Mouse (Mus musculus) MEL (cell line): ENCODE data around the gene Prickle2.

Source experiments
- CTCF ChIP-seq, 3 experiments: IDR thresholded peaks in 2 of 3; conservative IDR thresholded peaks in 1 of 3; 2 replicates each; pipeline ENCODE4 v1.5.1; 2011 to 2012; ENCODE audit warnings: low read length in 3 of 3, low read depth in 2 of 3, mild to moderate bottlenecking in 2 of 3, improper control_type of control experiment in 1 of 3, inconsistent platforms in 1 of 3, mixed read lengths in 1 of 3, moderate library complexity in 1 of 3; ENCODE audit not compliant: control insufficient read depth in 1 of 3, insufficient read depth in 1 of 3, poor library complexity in 1 of 3, severe bottlenecking in 1 of 3
- EP300 ChIP-seq, 2 experiments: IDR thresholded peaks; 2 replicates each; pipeline ENCODE4 v1.6.1; 2011; ENCODE audit warnings: improper control_type of control experiment in 2 of 2, low read length in 2 of 2, low read depth in 1 of 2, mild to moderate bottlenecking in 1 of 2
- JUND ChIP-seq: IDR thresholded peaks from 2 replicates; pipeline ENCODE4 v1.6.1; 2011; ENCODE audit warnings: low read depth, mild to moderate bottlenecking, improper control_type of control experiment, low read length
- MAX ChIP-seq: IDR thresholded peaks from 2 replicates; pipeline ENCODE4 v1.6.1; 2011; ENCODE audit warnings: low read length, improper control_type of control experiment
- MAZ ChIP-seq: IDR thresholded peaks from 2 replicates; pipeline ENCODE4 v1.6.1; 2012; ENCODE audit warnings: low read depth, mild to moderate bottlenecking, inconsistent platforms, low read length, improper control_type of control experiment
- MEF2A ChIP-seq: IDR thresholded peaks from 2 replicates; pipeline ENCODE4 v1.6.1; 2014; ENCODE audit warnings: low read depth, mild to moderate bottlenecking, inconsistent platforms, low read length, improper control_type of control experiment; ENCODE audit not compliant: poor library complexity, insufficient replicate concordance, severe bottlenecking; ENCODE audit errors: extremely low read depth
- NELFE ChIP-seq: IDR thresholded peaks from 2 replicates; pipeline ENCODE4 v1.6.1; 2011; ENCODE audit warnings: low read depth, low read length, improper control_type of control experiment
- POLR2AphosphoS5 ChIP-seq: IDR thresholded peaks from 2 replicates; pipeline ENCODE4 v1.6.1; 2012; ENCODE audit warnings: low read depth, borderline replicate concordance, mild to moderate bottlenecking, inconsistent platforms, low read length, moderate library complexity, mixed read lengths
- RCOR1 ChIP-seq: IDR thresholded peaks from 2 replicates; pipeline ENCODE4 v1.6.1; 2012; ENCODE audit warnings: low read depth, mild to moderate bottlenecking, inconsistent platforms, low read length, improper control_type of control experiment
- USF1 ChIP-seq: IDR thresholded peaks from 2 replicates; pipeline ENCODE4 v1.6.1; 2014; ENCODE audit warnings: low read depth, mild to moderate bottlenecking, inconsistent platforms, low read length, improper control_type of control experiment, moderate library complexity
- ZC3H11A ChIP-seq: IDR thresholded peaks from 2 replicates; pipeline ENCODE4 v1.6.1; 2012; ENCODE audit warnings: low read depth, mild to moderate bottlenecking, inconsistent platforms, low read length, improper control_type of control experiment
- ZKSCAN1 ChIP-seq: IDR thresholded peaks from 2 replicates; pipeline ENCODE4 v1.6.1; 2012; ENCODE audit warnings: low read depth, mild to moderate bottlenecking, inconsistent platforms, low read length, improper control_type of control experiment, moderate library complexity
- ZNF384 ChIP-seq: IDR thresholded peaks from 2 replicates; pipeline ENCODE4 v1.6.1; 2012; ENCODE audit warnings: low read depth, mild to moderate bottlenecking, inconsistent platforms, low read length, improper control_type of control experiment

- no peak for TF ChIP-seq MAX
- TF ChIP-seq CTCF (IDR thresholded peaks at IDR 0.05 in 2 of 3, conservative IDR thresholded peaks at IDR 0.05 in 1 of 3; ENCODE audit: control insufficient read depth in 1 of 3, insufficient read depth in 1 of 3, low read depth in 2 of 3, low read length in 3 of 3, poor library complexity in 1 of 3, severe bottlenecking in 1 of 3), result no peak
- TF ChIP-seq ZC3H11A, result no peak
- no peak for TF ChIP-seq MEF2A
- no peak for TF ChIP-seq JUND
- no peak for TF ChIP-seq POLR2AphosphoS5
- TF ChIP-seq NELFE, result no peak
- TF ChIP-seq EP300 (IDR thresholded peaks at IDR 0.05; ENCODE audit: low read depth in 1 of 2, low read length in 2 of 2), result no peak
- TF ChIP-seq RCOR1, result no peak
- TF ChIP-seq ZNF384, result no peak
- TF ChIP-seq USF1, result no peak
- TF ChIP-seq MAZ, result no peak
- TF ChIP-seq ZKSCAN1, result no peak
These were observed 185.7 kb downstream of the Prickle2 start for GRCm38 (mm10) chr6:92520088-92520875.
